9 mouse cellular contexts compared by ENCODE assay signal in genomic region chr3:101670561-101671001, GRCm38 (mm10).
DNase-seq lines count a peak whose midpoint lies in the region; ATAC-seq lines count a peak whose summit lies in the region.
"Had no signal": no experiment of that assay in that cellular context is flagged by ENCODE, and none has a peak within 500 bp of the region (broad histone marks: within the 10 kb centered on the region; RNA-seq: fewer than 3 reads in every experiment).

No protein-coding gene starts in this region.

- H3K4me2 ChIP-seq in midbrain, embryonic 11.5 days, result no peak overlapping the region
- H3K4me2 ChIP-seq: hindbrain, embryonic 14.5 days had no signal

- H3K27me3 ChIP-seq in midbrain, embryonic 11.5 days (ENCODE audit: control insufficient read depth, insufficient read depth, low read length), result no peaks in the 10 kb centered on the region
- peaks cover 4% of the 10 kb centered on the region for H3K27me3 ChIP-seq in midbrain, embryonic 10.5 days (ENCODE audit: low read depth, poor library complexity, severe bottlenecking)

- no peaks in the 10 kb centered on the region for H3K36me3 ChIP-seq in midbrain, embryonic 11.5 days (ENCODE audit: control insufficient read depth, insufficient read depth, low read length)
- H3K36me3 ChIP-seq in midbrain, embryonic 10.5 days, result no peaks in the 10 kb centered on the region

- H3K4me3 ChIP-seq in midbrain, embryonic 11.5 days (ENCODE audit: low read depth, low read length), result no peak overlapping the region
- no peak overlapping the region for H3K4me3 ChIP-seq in midbrain, embryonic 10.5 days

- no peak overlapping the region for H3K9ac ChIP-seq in midbrain, embryonic 11.5 days (ENCODE audit: low read length)
- H3K9ac ChIP-seq: hindbrain, embryonic 14.5 days had no signal

- peak; percentile 67 for DNase-seq in midbrain, embryonic 11.5 days (ENCODE audit: low spot score, missing footprints)
- no peak for DNase-seq in midbrain, embryonic 10.5 days (ENCODE audit: low spot score)
- DNase-seq in heart, postnatal 36 days, result peak; percentile 13 to 15
- peak; percentile 67 to 85 for DNase-seq in lung, adult 18-20 months
- DNase-seq in thymus, postnatal 25 days, result peak; percentile 45
- no peak for DNase-seq in frontal cortex, postnatal 10 days (ENCODE audit: low spot score in 2 of 2)
- DNase-seq in adrenal gland, adult 8-10 months, result no peak

- WGBS in midbrain, embryonic 11.5 days, result 55% methylated on average over 8 of the region's 8 CpGs
- WGBS in midbrain, embryonic 10.5 days, result 62% methylated on average over 8 of the region's 8 CpGs

- ATAC-seq in midbrain, embryonic 11.5 days (ENCODE audit: low FRiP score), result no peak
- ATAC-seq: midbrain, embryonic 16.5 days had no signal

- intact Hi-C loops in heart, postnatal 36 days (cut with DNase I), result no loop called here

- no peak overlapping the region for H3K27ac ChIP-seq in midbrain, embryonic 11.5 days (ENCODE audit: low read depth, low read length)
- H3K27ac ChIP-seq in midbrain, embryonic 10.5 days (replicated peaks), result no peak overlapping the region
- H3K27ac ChIP-seq: hindbrain, embryonic 14.5 days had no signal

- H3K4me1 ChIP-seq in midbrain, embryonic 11.5 days (ENCODE audit: control insufficient read depth, insufficient read depth, low read length), result peaks cover 5% of the 10 kb centered on the region; the same call in 1 of the 2 replicates
- peaks cover 12% of the 10 kb centered on the region for H3K4me1 ChIP-seq in midbrain, embryonic 10.5 days

- H3K9me3 ChIP-seq in midbrain, embryonic 11.5 days (ENCODE audit: control insufficient read depth, low read length), result no peaks in the 10 kb centered on the region
- H3K9me3 ChIP-seq in midbrain, embryonic 10.5 days (replicated peaks), result no peaks in the 10 kb centered on the region

Comparison
In these comparisons a context has a peak if more than half of its experiments do, and no peak if none do; other contexts are left out.
1. DNase-seq: peak in midbrain, embryonic 11.5 days (single experiment), heart, postnatal 36 days (2 of 2), lung, adult 18-20 months (2 of 2) and thymus, postnatal 25 days (single experiment); none in midbrain, embryonic 10.5 days (single experiment), frontal cortex, postnatal 10 days (0 of 2) and adrenal gland, adult 8-10 months (single experiment).